Mouse (Mus musculus) E14TG2a.4 (cell line): ENCODE measurements at regions not wholly inside any gene's neighbourhood (a gene's known extent, or its start where the extent isn't known, plus 50 kb on each side); places are given as distances from the start of the nearest gene placed in this dataset.

Source experiments
- CTCF ChIP-seq: conservative IDR thresholded peaks from 2 replicates; pipeline ENCODE4 v1.5.1; 2014; ENCODE audit warnings: low read length
- POU5F1 ChIP-seq: IDR thresholded peaks from 2 replicates; pipeline ENCODE4 v1.6.1; 2014; ENCODE audit warnings: low read length, borderline replicate concordance

DNA sequence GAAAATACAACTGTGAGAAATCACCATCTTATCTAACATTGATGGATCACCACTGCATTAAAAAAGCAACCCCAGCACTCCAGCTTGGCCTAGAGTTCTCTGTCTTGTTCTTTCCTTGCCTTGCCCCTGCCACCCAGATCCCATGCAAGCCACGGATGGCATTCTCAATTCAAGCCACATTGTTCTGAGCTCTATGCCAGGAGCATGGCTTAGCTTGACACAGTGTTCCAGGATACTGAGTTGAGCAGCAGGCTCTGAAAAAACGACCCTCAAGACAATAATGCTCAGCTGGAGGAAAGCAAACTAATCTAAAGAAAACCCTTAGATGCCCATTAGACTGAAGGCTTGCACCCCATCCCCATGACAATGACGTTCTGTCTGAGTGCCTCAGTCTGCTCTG lies 2746.3 kb upstream of the 5930422O12Rik start:
- no peak for TF ChIP-seq CTCF
- no peak for TF ChIP-seq POU5F1
